Mouse (Mus musculus) c-Kit-negative CD71-positive TER-119-positive erythroid progenitor cells, embryonic 14.5 days (primary cell): Measurements from ENCODE around the gene Mad1l1.

Source experiments
- DNase-seq: peaks from one replicate; pipeline ENCODE4 v3.0.0-alpha.2; 2013; ENCODE audit warnings: low read depth, low spot score

Mad1l1 gene

GRCm38 (mm10) chr5:140221016-140221650 is 100.2 kb downstream of the Mad1l1 start:
- DNase-seq: no peak

GRCm38 (mm10) chr5:140219252-140219651 is 102.1 kb downstream of the Mad1l1 start:
- no peak for DNase-seq

GRCm38 (mm10) chr5:140217900-140218299 is 103.5 kb downstream of the Mad1l1 start:
- no peak for DNase-seq

GRCm38 (mm10) chr5:140217083-140217482 is 104.3 kb downstream of the Mad1l1 start:
- no peak for DNase-seq

GRCm38 (mm10) chr5:140215471-140216087 is 105.8 kb downstream of the Mad1l1 start:
- no peak for DNase-seq

- DNase-seq: no peak
These were observed 108.4 kb downstream of the Mad1l1 start for GRCm38 (mm10) chr5:140213001-140213400.

GRCm38 (mm10) chr5:140210417-140211184 is 110.8 kb downstream of the Mad1l1 start:
- DNase-seq: no peak

GRCm38 (mm10) chr5:140208743-140209409 is 112.5 kb downstream of the Mad1l1 start:
- peak; percentile 31 for DNase-seq

- no peak for DNase-seq
These were observed 114.3 kb downstream of the Mad1l1 start for GRCm38 (mm10) chr5:140206726-140207703.

- DNase-seq: no peak
These were observed 115.4 kb downstream of the Mad1l1 start for GRCm38 (mm10) chr5:140205991-140206390.

GRCm38 (mm10) chr5:140204465-140204864 is 116.9 kb downstream of the Mad1l1 start:
- no peak for DNase-seq

GRCm38 (mm10) chr5:140204037-140204436 is 117.3 kb downstream of the Mad1l1 start:
- no peak for DNase-seq

- DNase-seq: no peak
These were observed 118.9 kb downstream of the Mad1l1 start for GRCm38 (mm10) chr5:140202451-140202850.

GRCm38 (mm10) chr5:140201566-140201965 is 119.8 kb downstream of the Mad1l1 start:
- DNase-seq: no peak

GRCm38 (mm10) chr5:140201109-140201508 is 120.2 kb downstream of the Mad1l1 start:
- no peak for DNase-seq

- DNase-seq: peak; percentile 20
These were observed 123.6 kb downstream of the Mad1l1 start for GRCm38 (mm10) chr5:140197705-140198104.

- DNase-seq: no peak
These were observed 124.9 kb downstream of the Mad1l1 start for GRCm38 (mm10) chr5:140196446-140196845.

GRCm38 (mm10) chr5:140194173-140194572 is 127.2 kb downstream of the Mad1l1 start:
- no peak for DNase-seq

- no peak for DNase-seq
These were observed 129.8 kb downstream of the Mad1l1 start for GRCm38 (mm10) chr5:140191539-140191938.

- no peak for DNase-seq
These were observed 135.0 kb downstream of the Mad1l1 start for GRCm38 (mm10) chr5:140186351-140186750.

GRCm38 (mm10) chr5:140185757-140186156 is 135.6 kb downstream of the Mad1l1 start:
- no peak for DNase-seq
